ENCODE assay signal across 26 mouse cellular contexts in the genomic region with DNA sequence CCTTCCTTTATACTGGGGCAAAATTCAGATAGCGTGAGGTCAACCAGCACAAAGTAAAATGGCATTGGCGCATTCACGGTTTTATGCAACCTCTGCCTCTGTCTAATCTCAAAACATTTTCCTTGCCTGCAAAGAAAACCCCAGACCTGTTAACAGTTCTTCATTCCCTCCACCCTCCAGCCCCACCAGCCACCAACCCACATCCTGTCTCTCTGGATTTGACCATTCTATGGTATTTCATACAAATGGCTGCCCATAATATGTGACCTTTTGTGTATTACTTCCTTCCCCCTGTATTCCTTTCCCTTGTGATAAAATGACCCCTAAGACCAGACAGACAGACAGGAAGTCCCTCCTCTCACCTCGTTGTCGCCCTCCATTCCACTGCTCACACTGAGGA. TPM values are rescaled to one million over a fixed set of nuclear protein-coding genes. Genes with fewer than 3 reads are reported as not detected.
DNase-seq lines count a peak whose midpoint lies in the region; ATAC-seq and TF ChIP-seq lines count a peak whose summit lies in the region.
"Had no signal": no experiment of that assay in that cellular context is flagged by ENCODE, and none has a peak within 500 bp of the region (broad histone marks: within the 10 kb centered on the region; RNA-seq: fewer than 3 reads in every experiment).

No protein-coding gene starts in this region.

- H3K4me2 ChIP-seq in heart, embryonic 13.5 days: peak overlapping the region; percentile 37
- H3K4me2 ChIP-seq in midbrain, postnatal 0 days (ENCODE audit: low read depth, low read length, poor library complexity, severe bottlenecking): peak overlapping the region; percentile 5; the same call in 1 of the 2 replicates
- no peak overlapping the region for H3K4me2 ChIP-seq in midbrain, embryonic 14.5 days (ENCODE audit: low read length)
- no peak overlapping the region for H3K4me2 ChIP-seq in intestine, embryonic 16.5 days (ENCODE audit: low read depth, low read length)
- H3K4me2 ChIP-seq: embryonic facial prominence, embryonic 13.5 days; hindbrain, embryonic 14.5 days had no signal

- no peaks in the 10 kb centered on the region for H3K36me3 ChIP-seq in heart, embryonic 13.5 days
- H3K36me3 ChIP-seq in midbrain, postnatal 0 days (ENCODE audit: insufficient read depth, low read length): no peaks in the 10 kb centered on the region
- H3K36me3 ChIP-seq in midbrain, embryonic 14.5 days (ENCODE audit: control insufficient read depth, insufficient read depth, low read length): no peaks in the 10 kb centered on the region
- peaks cover 80% of the 10 kb centered on the region for H3K36me3 ChIP-seq in megakaryocyte, embryonic 14.5 days (replicated peaks; ENCODE audit: low read length)
- H3K36me3 ChIP-seq in intestine, embryonic 16.5 days (ENCODE audit: control insufficient read depth, insufficient read depth, low read length): no peaks in the 10 kb centered on the region
- H3K36me3 ChIP-seq: embryonic facial prominence, embryonic 13.5 days; G1E had no signal

- no peak for ATAC-seq in heart, embryonic 13.5 days (ENCODE audit: extremely low read depth, insufficient number of reproducible peaks, low FRiP score, low TSS enrichment)
- no peak for ATAC-seq in midbrain, postnatal 0 days (ENCODE audit: low FRiP score)
- no peak for ATAC-seq in midbrain, embryonic 14.5 days (ENCODE audit: low FRiP score, low TSS enrichment)
- ATAC-seq in intestine, embryonic 16.5 days: no peak
- ATAC-seq: forebrain, embryonic 14.5 days; midbrain, embryonic 16.5 days; Patski had no signal

- peaks cover 21% of the 10 kb centered on the region for H3K4me1 ChIP-seq in heart, embryonic 13.5 days
- H3K4me1 ChIP-seq in midbrain, postnatal 0 days (ENCODE audit: insufficient read depth, low read length): no peaks in the 10 kb centered on the region
- no peaks in the 10 kb centered on the region for H3K4me1 ChIP-seq in midbrain, embryonic 14.5 days (ENCODE audit: control insufficient read depth, insufficient read depth, low read length)
- H3K4me1 ChIP-seq in megakaryocyte, embryonic 14.5 days: peaks cover 41% of the 10 kb centered on the region
- H3K4me1 ChIP-seq in intestine, embryonic 16.5 days (ENCODE audit: control insufficient read depth, insufficient read depth, low read length): peaks cover 26% of the 10 kb centered on the region

- H3K9ac ChIP-seq in heart, embryonic 13.5 days: peak overlapping the region; percentile 14; the same call in 1 of the 2 replicates
- H3K9ac ChIP-seq in midbrain, postnatal 0 days (replicated peaks; ENCODE audit: low read length, poor library complexity, severe bottlenecking): no peak overlapping the region
- no peak overlapping the region for H3K9ac ChIP-seq in midbrain, embryonic 14.5 days (replicated peaks; ENCODE audit: low read length)
- H3K9ac ChIP-seq in intestine, embryonic 16.5 days (ENCODE audit: low read depth, low read length): no peak overlapping the region
- H3K9ac ChIP-seq: embryonic facial prominence, embryonic 13.5 days; hindbrain, embryonic 14.5 days had no signal

- no peak for TF ChIP-seq CTCF in midbrain, postnatal 0 days (IDR thresholded peaks at IDR 0.05)

- no peak overlapping the region for H3K4me3 ChIP-seq in heart, embryonic 13.5 days
- no peak overlapping the region for H3K4me3 ChIP-seq in midbrain, postnatal 0 days (ENCODE audit: low read depth, low read length)
- no peak overlapping the region for H3K4me3 ChIP-seq in midbrain, embryonic 14.5 days (replicated peaks; ENCODE audit: low read depth, low read length)
- peak overlapping the region; percentile 57 for H3K4me3 ChIP-seq in megakaryocyte, embryonic 14.5 days (replicated peaks)
- H3K4me3 ChIP-seq in intestine, embryonic 16.5 days (ENCODE audit: low read length): no peak overlapping the region
- H3K4me3 ChIP-seq: embryonic facial prominence, embryonic 13.5 days; erythroblast, embryonic 14.5 days; gastrocnemius, adult 2 months had no signal

- H3K27me3 ChIP-seq in heart, embryonic 13.5 days (replicated peaks): peaks cover 14% of the 10 kb centered on the region; the same call in 1 of the 2 replicates
- no peaks in the 10 kb centered on the region for H3K27me3 ChIP-seq in midbrain, postnatal 0 days (ENCODE audit: insufficient read depth, low read length)
- H3K27me3 ChIP-seq in midbrain, embryonic 14.5 days (ENCODE audit: control insufficient read depth, insufficient read depth, low read length): no peaks in the 10 kb centered on the region
- H3K27me3 ChIP-seq in megakaryocyte, embryonic 14.5 days (replicated peaks): peaks cover 4% of the 10 kb centered on the region
- H3K27me3 ChIP-seq in intestine, embryonic 16.5 days (replicated peaks; ENCODE audit: control insufficient read depth, insufficient read depth, low read length): no peaks in the 10 kb centered on the region
- H3K27me3 ChIP-seq: CH12.LX; embryonic facial prominence, embryonic 13.5 days had no signal

- no peak overlapping the region; the same call in 1 of the 2 replicates for H3K27ac ChIP-seq in heart, embryonic 13.5 days (replicated peaks)
- no peak overlapping the region for H3K27ac ChIP-seq in midbrain, postnatal 0 days (ENCODE audit: low read depth, low read length)
- H3K27ac ChIP-seq in midbrain, embryonic 14.5 days (replicated peaks; ENCODE audit: low read depth, low read length): no peak overlapping the region
- no peak overlapping the region for H3K27ac ChIP-seq in intestine, embryonic 16.5 days (ENCODE audit: low read length)
- H3K27ac ChIP-seq: embryonic facial prominence, embryonic 13.5 days; gastrocnemius, adult 2 months; hindbrain, embryonic 14.5 days had no signal

- no peaks in the 10 kb centered on the region for H3K9me3 ChIP-seq in heart, embryonic 13.5 days
- no peaks in the 10 kb centered on the region for H3K9me3 ChIP-seq in midbrain, postnatal 0 days (ENCODE audit: low read length)
- no peaks in the 10 kb centered on the region for H3K9me3 ChIP-seq in midbrain, embryonic 14.5 days (ENCODE audit: control insufficient read depth, low read length)
- H3K9me3 ChIP-seq in megakaryocyte, embryonic 14.5 days: no peaks in the 10 kb centered on the region
- no peaks in the 10 kb centered on the region for H3K9me3 ChIP-seq in intestine, embryonic 16.5 days (ENCODE audit: control insufficient read depth, low read length)
- H3K9me3 ChIP-seq: embryonic facial prominence, embryonic 13.5 days; G1E had no signal

- no peak for DNase-seq in heart, adult 11 months
- DNase-seq in midbrain, postnatal 0 days (ENCODE audit: low spot score): no peak
- DNase-seq in midbrain, embryonic 14.5 days: no peak
- no peak for DNase-seq in neural tube, embryonic 10.5 days (ENCODE audit: extremely low spot score, low spot score)
- DNase-seq: adrenal gland, adult 8-10 months; cerebellum, adult 2 months; cerebellum, postnatal 25 days; embryo, embryonic 11 days; gastrocnemius, adult 2 months; kidney, adult 8-10 months; kidney, postnatal 10 days; lung, adult 18-20 months; lung, postnatal 10 days; right cerebral cortex, postnatal 14 days; spleen, adult 18-20 months had no signal

- 51% methylated on average over 5 of the region's 5 CpGs for WGBS in heart, embryonic 13.5 days
- 90% methylated on average over 5 of the region's 5 CpGs for WGBS in midbrain, postnatal 0 days
- 87% methylated on average over 5 of the region's 5 CpGs for WGBS in midbrain, embryonic 14.5 days
- 58% methylated on average over 5 of the region's 5 CpGs for WGBS in intestine, embryonic 16.5 days

RNA-seq across cellular contexts. Expression of gene Tm9sf3, which starts 18.9 kb away (rescaled TPM):
- polyA plus RNA-seq in heart, embryonic 13.5 days (2015; fragmentation: Nextera tagmentation; extraction: Ambion mirVana): 87.9 and 92.9 TPM in 2 replicates
- 128 and 148 TPM in 2 replicates for total RNA-seq in midbrain, postnatal 0 days (2014; rRNA removed)
- polyA plus RNA-seq in midbrain, postnatal 0 days (2015; fragmentation: Nextera tagmentation; extraction: Ambion mirVana): 57.8 and 63.2 TPM in 2 replicates
- polyA plus RNA-seq in midbrain, embryonic 14.5 days (2014; fragmentation: Nextera tagmentation; extraction: Ambion mirVana): 74.4 and 112 TPM in 2 replicates
- polyA plus RNA-seq in megakaryocyte, embryonic 14.5 days (2012; ENCODE audit: insufficient read depth, low replicate concordance): 4.7 and 11.6 TPM in 2 replicates
- 130 and 138 TPM in 2 replicates for polyA plus RNA-seq in intestine, embryonic 16.5 days (2015; fragmentation: Nextera tagmentation; extraction: Ambion mirVana)

Comparison
In these comparisons a context has a peak if more than half of its experiments do, and no peak if none do; other contexts are left out.
1. H3K4me2 ChIP-seq: peak in heart, embryonic 13.5 days (single experiment) and midbrain, postnatal 0 days (single experiment); none in midbrain, embryonic 14.5 days (single experiment) and intestine, embryonic 16.5 days (single experiment).